ENCODE assay signal across 8 mouse cellular contexts in the genomic region with DNA sequence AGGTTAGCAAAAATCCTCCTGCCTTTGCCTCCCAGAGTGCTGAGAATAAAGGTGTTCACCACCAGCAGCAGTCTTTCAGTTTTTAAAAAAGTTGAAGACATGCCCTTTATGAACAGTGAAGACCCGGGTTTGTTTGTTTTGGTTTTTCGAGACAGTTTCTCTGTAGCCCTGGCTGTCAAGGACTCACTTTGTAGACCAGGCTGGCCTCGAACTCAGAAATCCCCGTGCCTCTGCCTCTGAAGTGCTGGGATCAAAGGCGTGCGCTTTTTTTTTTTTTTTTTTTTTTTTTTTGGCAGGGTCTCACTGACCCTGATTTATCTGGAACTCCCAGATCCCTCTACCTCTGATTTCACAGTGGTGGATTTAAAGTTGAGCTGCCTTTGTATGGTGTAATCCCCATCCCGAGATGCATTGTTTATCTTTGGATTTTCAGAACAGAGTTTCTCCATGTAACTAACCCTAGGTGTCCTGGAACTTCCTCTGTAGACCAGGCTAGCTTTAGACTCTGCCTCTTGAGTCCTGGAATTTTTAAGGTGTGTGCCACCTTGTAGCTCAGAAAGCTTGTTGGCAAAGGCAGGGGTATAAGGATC. TPM values are rescaled to one million over a fixed set of nuclear protein-coding genes. Genes with fewer than 3 reads are reported as not detected.
DNase-seq lines count a peak whose midpoint lies in the region; ATAC-seq and TF ChIP-seq lines count a peak whose summit lies in the region.

No protein-coding gene starts in this region.

- no peak for ATAC-seq in hindbrain, embryonic 11.5 days (ENCODE audit: low FRiP score)
- ATAC-seq in midbrain, embryonic 13.5 days, result no peak
- ATAC-seq in megakaryocyte-erythroid progenitor cell, adult 5-6 weeks (replicated peaks; ENCODE audit: low FRiP score, low TSS enrichment, poor library complexity, severe bottlenecking), result no peak

- H3K36me3 ChIP-seq in ES-E14 (ENCODE audit: control insufficient read depth, insufficient read depth, low read length, poor library complexity, severe bottlenecking), result peaks cover 7% of the 10 kb centered on the region
- no peaks in the 10 kb centered on the region for H3K36me3 ChIP-seq in hindbrain, embryonic 11.5 days (ENCODE audit: control insufficient read depth, insufficient read depth, low read length)
- H3K36me3 ChIP-seq in midbrain, embryonic 13.5 days, result peaks cover 3% of the 10 kb centered on the region

- no peak overlapping the region for H3K27ac ChIP-seq in ES-E14 (ENCODE audit: insufficient read depth, low read depth, low read length, poor library complexity, severe bottlenecking)
- H3K27ac ChIP-seq in hindbrain, embryonic 11.5 days (ENCODE audit: low read depth, low read length), result no peak overlapping the region
- no peak overlapping the region for H3K27ac ChIP-seq in midbrain, embryonic 13.5 days

- H3K9me3 ChIP-seq in ES-E14 (ENCODE audit: control insufficient read depth, insufficient read depth, low read depth, low read length), result no peaks in the 10 kb centered on the region
- no peaks in the 10 kb centered on the region for H3K9me3 ChIP-seq in hindbrain, embryonic 11.5 days (ENCODE audit: control insufficient read depth, low read length)
- H3K9me3 ChIP-seq in midbrain, embryonic 13.5 days, result no peaks in the 10 kb centered on the region

- peak overlapping the region; percentile 48 for H3K4me2 ChIP-seq in hindbrain, embryonic 11.5 days (replicated peaks; ENCODE audit: low read depth, low read length)
- H3K4me2 ChIP-seq in midbrain, embryonic 13.5 days (replicated peaks), result peak overlapping the region; percentile 80

- peak; percentile 54 for DNase-seq in heart, adult 11 months
- DNase-seq in heart, adult 8-10 months (ENCODE audit: low spot score), result no peak
- no peak for DNase-seq in ES-E14 (ENCODE audit: low read depth, low spot score)
- no peak for DNase-seq in hindbrain, embryonic 11.5 days (ENCODE audit: low spot score)
- DNase-seq in right cerebral cortex, postnatal 25 days, result no peak
- DNase-seq in kidney, adult 18-20 months, result no peak

- peak overlapping the region; percentile 68; the same call in 1 of the 2 replicates for H3K9ac ChIP-seq in ES-E14 (ENCODE audit: insufficient read depth, low read depth, low read length, poor library complexity, severe bottlenecking)
- H3K9ac ChIP-seq in hindbrain, embryonic 11.5 days (ENCODE audit: low read depth, low read length), result peak overlapping the region; percentile 98; the same call in 1 of the 2 replicates
- H3K9ac ChIP-seq in midbrain, embryonic 13.5 days (replicated peaks), result peak overlapping the region; percentile 97

- peak overlapping the region; percentile 89 to 98 for H3K4me3 ChIP-seq in ES-E14 (ENCODE audit: insufficient read depth in 1 of 2, low read depth in 1 of 2, low read length in 2 of 2, poor library complexity in 1 of 2, severe bottlenecking in 1 of 2)
- H3K4me3 ChIP-seq in hindbrain, embryonic 11.5 days (ENCODE audit: low read depth, low read length), result peak overlapping the region; percentile 93
- peak overlapping the region; percentile 95 for H3K4me3 ChIP-seq in midbrain, embryonic 13.5 days (replicated peaks)

- in situ Hi-C loops in ES-E14 (cut with MboI; ENCODE audit: low sequenced_read_pairs in 2 of 2, unreplicated experiment in 2 of 2), result no loop called here

- 18% methylated on average over 7 of the region's 7 CpGs for WGBS in hindbrain, embryonic 11.5 days
- WGBS in midbrain, embryonic 13.5 days, result 5% methylated on average over 7 of the region's 7 CpGs

- no peaks in the 10 kb centered on the region for H3K27me3 ChIP-seq in hindbrain, embryonic 11.5 days (ENCODE audit: control insufficient read depth, insufficient read depth, low read length)
- no peaks in the 10 kb centered on the region for H3K27me3 ChIP-seq in midbrain, embryonic 13.5 days

- peaks cover 2 to 10% of the 10 kb centered on the region in 2 experiments; a peak in 3 of 4 replicates for H3K4me1 ChIP-seq in ES-E14 (ENCODE audit: control insufficient read depth in 2 of 2, insufficient read depth in 2 of 2, low read length in 2 of 2, poor library complexity in 1 of 2)
- H3K4me1 ChIP-seq in hindbrain, embryonic 11.5 days (replicated peaks; ENCODE audit: control insufficient read depth, insufficient read depth, low read length), result no peaks in the 10 kb centered on the region
- peaks cover 51% of the 10 kb centered on the region for H3K4me1 ChIP-seq in midbrain, embryonic 13.5 days (replicated peaks)

TF ChIP-seq in ES-E14, 5 proteins besides CTCF, POLR2A, EP300 and RAD21:
- TF ChIP-seq ZNF384 (IDR thresholded peaks at IDR 0.05; ENCODE audit: low read depth, low read length) (peak; percentile 51; the same call in 1 of the 2 replicates), HCFC1 (IDR thresholded peaks at IDR 0.05; ENCODE audit: borderline replicate concordance, insufficient read depth, low read length) (no peak)

RNA-seq across cellular contexts. Expression of a gene that starts 2.1 kb away (rescaled TPM):
- 10 to 100 TPM; 33.2 to 42.3 (median 37.9) TPM for total RNA-seq in heart, adult 8-10 months (2022)
- 167 and 178 TPM in 2 replicates for total RNA-seq in ES-E14 (2012; rRNA removed)
- 390 and 420 TPM in 2 replicates for polyA plus RNA-seq in hindbrain, embryonic 11.5 days (2014; fragmentation: Nextera tagmentation; extraction: Ambion mirVana)
- polyA plus RNA-seq in midbrain, embryonic 13.5 days (2015; fragmentation: Nextera tagmentation; extraction: Ambion mirVana), result 267 and 285 TPM in 2 replicates
- 272 and 280 TPM in 2 replicates for total RNA-seq in megakaryocyte-erythroid progenitor cell, adult 5-6 weeks (2014; fragmentation: Nextera tagmentation)
- 322 and 402 TPM in 2 replicates for total RNA-seq in megakaryocyte-erythroid progenitor cell, adult 5-6 weeks (2017)

RNA-seq across cellular contexts. Expression of a gene that starts 16.0 kb away (rescaled TPM):
- 10 to 100 TPM; 51.2 to 75.7 (median 66.5) TPM for total RNA-seq in heart, adult 8-10 months (2022)
- 27.6 and 35.4 TPM in 2 replicates for total RNA-seq in ES-E14 (2012; rRNA removed)
- 213 and 226 TPM in 2 replicates for polyA plus RNA-seq in hindbrain, embryonic 11.5 days (2014; fragmentation: Nextera tagmentation; extraction: Ambion mirVana)
- 144 TPM in 2 replicates for polyA plus RNA-seq in midbrain, embryonic 13.5 days (2015; fragmentation: Nextera tagmentation; extraction: Ambion mirVana)
- total RNA-seq in megakaryocyte-erythroid progenitor cell, adult 5-6 weeks (2014; fragmentation: Nextera tagmentation), result 105 and 128 TPM in 2 replicates
- total RNA-seq in megakaryocyte-erythroid progenitor cell, adult 5-6 weeks (2017), result 145 and 204 TPM in 2 replicates

RNA-seq across cellular contexts. Expression of a gene that starts 37.5 kb away (rescaled TPM):
- total RNA-seq in heart, adult 8-10 months (2022), result under 1 TPM; 0.22 to 0.57 (median 0.36) TPM
- 0.04 and 0.05 TPM in 2 replicates for total RNA-seq in ES-E14 (2012; rRNA removed)
- polyA plus RNA-seq in hindbrain, embryonic 11.5 days (2014; fragmentation: Nextera tagmentation; extraction: Ambion mirVana), result 0.08 and 0.47 TPM in 2 replicates
- polyA plus RNA-seq in midbrain, embryonic 13.5 days (2015; fragmentation: Nextera tagmentation; extraction: Ambion mirVana), result 0.12 and 0.16 TPM in 2 replicates
- total RNA-seq in megakaryocyte-erythroid progenitor cell, adult 5-6 weeks (2014; fragmentation: Nextera tagmentation), result 19.4 and 24.3 TPM in 2 replicates
- total RNA-seq in megakaryocyte-erythroid progenitor cell, adult 5-6 weeks (2017), result 19.4 and 20.1 TPM in 2 replicates

Comparison
In these comparisons a context has a peak if more than half of its experiments do, and no peak if none do; other contexts are left out.
1. RNA of a gene that starts 37.5 kb away (total RNA-seq): 19.4 to 24.3 TPM in megakaryocyte-erythroid progenitor cell, adult 5-6 weeks; 0.22 to 0.57 TPM in heart, adult 8-10 months and 0.04 to 0.05 TPM in ES-E14; every median in the first group is over 10 times any median in the second.
2. Peak in every context shown above with its lines, with median percentiles within 50 percentile points of each other: H3K4me3 ChIP-seq and H3K9ac ChIP-seq.